Comparison of ENCODE assay signal across 21 mouse cellular contexts in the genomic region with DNA sequence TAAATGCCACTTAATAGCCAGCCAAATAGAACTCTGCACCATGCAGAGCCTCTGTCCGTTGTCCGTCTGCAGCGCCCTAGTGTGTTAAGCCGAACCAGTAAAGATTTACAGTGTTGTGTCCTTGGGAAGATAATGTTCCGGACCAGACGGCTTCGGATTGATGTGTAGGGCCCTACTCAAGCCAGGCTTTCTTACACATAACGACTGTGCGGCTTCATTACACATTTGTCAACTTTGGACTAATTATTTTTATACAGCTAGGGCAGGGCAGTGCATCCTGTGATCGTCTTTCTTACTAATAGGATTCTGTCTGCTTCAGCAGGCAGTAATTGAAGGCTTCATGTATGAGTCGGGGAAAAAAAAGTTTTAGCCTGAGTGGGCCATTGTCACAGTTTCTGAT.
A peak's percentile ranks its signal among the peaks of the same experiment; 100 is the strongest.
DNase-seq lines count a peak whose midpoint lies in the region; ATAC-seq and TF ChIP-seq lines count a peak whose summit lies in the region.
"Had no signal": no experiment of that assay in that cellular context is flagged by ENCODE, and none has a peak within 500 bp of the region (broad histone marks: within the 10 kb centered on the region; RNA-seq: fewer than 3 reads in every experiment).

No protein-coding gene starts in this region.

- ATAC-seq in midbrain, embryonic 11.5 days (ENCODE audit: low FRiP score) = no peak
- ATAC-seq in midbrain, postnatal 0 days (ENCODE audit: low FRiP score) = no peak
- ATAC-seq: activated CD4-positive, CD25-positive, alpha-beta regulatory T cell, adult 4 months; CD4-positive, CD25-positive, alpha-beta regulatory T cell, adult 4 months; Patski had no signal

- H3K27ac ChIP-seq in heart, adult 2 months = no peak overlapping the region
- H3K27ac ChIP-seq in midbrain, embryonic 11.5 days (ENCODE audit: low read depth, low read length) = no peak overlapping the region
- no peak overlapping the region for H3K27ac ChIP-seq in midbrain, postnatal 0 days (ENCODE audit: low read depth, low read length)

- no peak for TF ChIP-seq POLR2A in heart, adult 2 months (IDR thresholded peaks at IDR 0.05; ENCODE audit: insufficient read depth, low read depth, low read length)

- H3K27me3 ChIP-seq in heart, adult 2 months (ENCODE audit: control insufficient read depth, insufficient read depth, low read length) = no peaks in the 10 kb centered on the region
- H3K27me3 ChIP-seq in midbrain, embryonic 11.5 days (ENCODE audit: control insufficient read depth, insufficient read depth, low read length) = peaks cover 49% of the 10 kb centered on the region
- peaks cover 6% of the 10 kb centered on the region; the same call in 1 of the 2 replicates for H3K27me3 ChIP-seq in midbrain, postnatal 0 days (ENCODE audit: insufficient read depth, low read length)
- H3K27me3 ChIP-seq: CH12.LX, Patski had no signal

- no peaks in the 10 kb centered on the region for H3K79me2 ChIP-seq in heart, adult 2 months (replicated peaks; ENCODE audit: control insufficient read depth, insufficient read depth, low read length)

- no peak for TF ChIP-seq CTCF in heart, adult 2 months (IDR thresholded peaks at IDR 0.05)
- TF ChIP-seq CTCF in midbrain, postnatal 0 days (IDR thresholded peaks at IDR 0.05) = no peak

- H3K36me3 ChIP-seq in heart, adult 2 months (ENCODE audit: control insufficient read depth, insufficient read depth, low read length) = no peaks in the 10 kb centered on the region
- H3K36me3 ChIP-seq in midbrain, embryonic 11.5 days (ENCODE audit: control insufficient read depth, insufficient read depth, low read length) = no peaks in the 10 kb centered on the region
- no peaks in the 10 kb centered on the region for H3K36me3 ChIP-seq in midbrain, postnatal 0 days (ENCODE audit: insufficient read depth, low read length)

- H3K4me1 ChIP-seq in heart, adult 2 months (ENCODE audit: control insufficient read depth, insufficient read depth, low read length) = no peaks in the 10 kb centered on the region; the same call in 1 of the 2 replicates
- peaks cover 20% of the 10 kb centered on the region for H3K4me1 ChIP-seq in midbrain, embryonic 11.5 days (ENCODE audit: control insufficient read depth, insufficient read depth, low read length)
- no peaks in the 10 kb centered on the region for H3K4me1 ChIP-seq in midbrain, postnatal 0 days (ENCODE audit: insufficient read depth, low read length)

- no peak overlapping the region for H3K4me3 ChIP-seq in heart, adult 2 months
- H3K4me3 ChIP-seq in midbrain, embryonic 11.5 days (ENCODE audit: low read depth, low read length) = no peak overlapping the region
- no peak overlapping the region for H3K4me3 ChIP-seq in midbrain, postnatal 0 days (ENCODE audit: low read depth, low read length)

- intact Hi-C loops in heart, adult 2 months (cut with DNase I) = loop anchor here (5.0 to 10.0 kb wide), 3 partner anchors 144 to 381 kb away; no protein-coding TSS in a partner anchor

- 89% methylated on average over 11 of the region's 11 CpGs for WGBS in heart, adult 2 months
- WGBS in midbrain, embryonic 11.5 days = 55% methylated on average over 11 of the region's 11 CpGs
- 61% methylated on average over 11 of the region's 11 CpGs for WGBS in midbrain, postnatal 0 days

- no peaks in the 10 kb centered on the region for H3K9me3 ChIP-seq in midbrain, embryonic 11.5 days (ENCODE audit: control insufficient read depth, low read length)
- H3K9me3 ChIP-seq in midbrain, postnatal 0 days (ENCODE audit: low read length) = no peaks in the 10 kb centered on the region
- H3K9me3 ChIP-seq: G1E had no signal

- no peak overlapping the region for H3K4me2 ChIP-seq in midbrain, embryonic 11.5 days
- H3K4me2 ChIP-seq in midbrain, postnatal 0 days (ENCODE audit: low read depth, low read length, poor library complexity, severe bottlenecking) = no peak overlapping the region

- H3K9ac ChIP-seq in heart, adult 2 months (ENCODE audit: low read depth, low read length) = no peak overlapping the region
- no peak overlapping the region for H3K9ac ChIP-seq in midbrain, embryonic 11.5 days (ENCODE audit: low read length)
- no peak overlapping the region for H3K9ac ChIP-seq in midbrain, postnatal 0 days (replicated peaks; ENCODE audit: low read length, poor library complexity, severe bottlenecking)

- peak; percentile 64 for DNase-seq in heart, adult 11 months
- no peak for DNase-seq in heart, adult 2 months
- DNase-seq in midbrain, embryonic 11.5 days (ENCODE audit: low spot score, missing footprints) = peak; percentile 79
- no peak for DNase-seq in midbrain, postnatal 0 days (ENCODE audit: low spot score)
- DNase-seq in retina, postnatal 1 day = peak; percentile 50
- no peak for DNase-seq in retina, embryonic 14.5 days (ENCODE audit: low spot score)
- DNase-seq: adrenal gland, adult 2 months; adrenal gland, adult 8-10 months; adrenal gland, postnatal 10 days; adrenal gland, postnatal 14 days; adrenal gland, postnatal 25 days; adrenal gland, postnatal 36 days; B cell, adult 2 months; cerebellum, adult 11 months; cerebellum, adult 11-12 months; cerebellum, adult 18-20 months had no signal

- no peak for TF ChIP-seq EP300 in heart, adult 2 months (IDR thresholded peaks at IDR 0.05; ENCODE audit: insufficient read depth, low read depth, low read length)

Comparison
In these comparisons a context has a peak if more than half of its experiments do, and no peak if none do; other contexts are left out.
1. DNase-seq: peak in heart, adult 11 months (single experiment), midbrain, embryonic 11.5 days (single experiment) and retina, postnatal 1 day (single experiment); none in heart, adult 2 months (0 of 2), midbrain, postnatal 0 days (single experiment) and retina, embryonic 14.5 days (single experiment).